Mouse (Mus musculus): ENCODE measurements around the gene Cdk2ap2. TPM values are rescaled to one million over a fixed set of nuclear protein-coding genes. Genes with fewer than 3 reads are reported as not detected.
"Not testable (repeated sequence)": the region's sequence is repeated elsewhere in the genome, so short reads cannot be mapped to it uniquely, and the experiment has no call there.

Cdk2ap2 gene
- 134 and 138 TPM in 2 replicates for polyA plus RNA-seq (2012; rRNA removed)

GRCm38 (mm10) chr19:4096642-4097440, at the start of gene Cdk2ap2:
Gene Cdk2ap2, plus strand, starts transcription at chr19:4097182.
- Histone ChIP-seq H3K27ac (ENCODE audit: insufficient read depth, low read depth, low read length) (peak within 1 kb of the TSS; percentile 88), H3K36me3 (ENCODE audit: control insufficient read depth, insufficient read depth, low read length) (no peaks in the 10 kb centered on the region), H3K4me1 (ENCODE audit: control insufficient read depth, insufficient read depth, low read length) (peaks cover 11% of the 10 kb centered on the region; the same call in 1 of the 2 replicates), H3K4me3 (ENCODE audit: insufficient read depth, low read depth, low read length) (peak within 1 kb of the TSS; percentile 64), H3K27me3 (replicated peaks; ENCODE audit: control insufficient read depth, insufficient read depth, low read length) (no peaks in the 10 kb centered on the region)
- 1% methylated on average over 65 of the region's 65 CpGs for WGBS
- peak; percentile 100 for DNase-seq
- TF ChIP-seq CTCF (conservative IDR thresholded peaks at IDR 0.05; ENCODE audit: insufficient read depth, insufficient read length, low read depth, low read length) (no peak), POLR2A (IDR thresholded peaks at IDR 0.05; ENCODE audit: low read depth, low read length) (peak; percentile 76)

- H3K27ac ChIP-seq (ENCODE audit: insufficient read depth, low read depth, low read length) = no peak overlapping the region
- H3K4me1 ChIP-seq (ENCODE audit: control insufficient read depth, insufficient read depth, low read length) = peaks cover 2% of the 10 kb centered on the region; the same call in 1 of the 2 replicates
- TF ChIP-seq CTCF (conservative IDR thresholded peaks at IDR 0.05; ENCODE audit: insufficient read depth, insufficient read length, low read depth, low read length) = peak; percentile 84
- TF ChIP-seq POLR2A (IDR thresholded peaks at IDR 0.05; ENCODE audit: low read depth, low read length) = no peak
- no peak overlapping the region for H3K4me3 ChIP-seq (ENCODE audit: insufficient read depth, low read depth, low read length)
- no peaks in the 10 kb centered on the region for H3K36me3 ChIP-seq (ENCODE audit: control insufficient read depth, insufficient read depth, low read length)
- 20% methylated on average over 4 of the region's 4 CpGs for WGBS
- H3K27me3 ChIP-seq (replicated peaks; ENCODE audit: control insufficient read depth, insufficient read depth, low read length) = no peaks in the 10 kb centered on the region
- DNase-seq = peak; percentile 88
Observed at GRCm38 (mm10) chr19:4047859-4048258, 49.1 kb upstream of the Cdk2ap2 start.

- not testable (repeated sequence) for H3K36me3 ChIP-seq (ENCODE audit: control insufficient read depth, insufficient read depth, low read length); H3K27ac ChIP-seq (ENCODE audit: insufficient read depth, low read depth, low read length); H3K27me3 ChIP-seq (replicated peaks; ENCODE audit: control insufficient read depth, insufficient read depth, low read length); H3K4me3 ChIP-seq (ENCODE audit: insufficient read depth, low read depth, low read length); DNase-seq; H3K4me1 ChIP-seq (ENCODE audit: control insufficient read depth, insufficient read depth, low read length)
- 77% methylated on average over 5 of the region's 5 CpGs for WGBS
- TF ChIP-seq CTCF (conservative IDR thresholded peaks at IDR 0.05; ENCODE audit: insufficient read depth, insufficient read length, low read depth, low read length) = peak; percentile 34; the same call in 1 of the 2 replicates
Observed at GRCm38 (mm10) chr19:4049069-4049468, 47.9 kb upstream of the Cdk2ap2 start.

GRCm38 (mm10) chr19:4051016-4051415, 46.0 kb upstream of the Cdk2ap2 start:
- 0 out of 2 replicates have a peak, but pooled peaks have one; percentile 9 for TF ChIP-seq CTCF (conservative IDR thresholded peaks at IDR 0.05; ENCODE audit: insufficient read depth, insufficient read length, low read depth, low read length)
- no peak for TF ChIP-seq POLR2A (IDR thresholded peaks at IDR 0.05; ENCODE audit: low read depth, low read length)
- Histone ChIP-seq H3K36me3 (ENCODE audit: control insufficient read depth, insufficient read depth, low read length) (no peaks in the 10 kb centered on the region), H3K4me1 (ENCODE audit: control insufficient read depth, insufficient read depth, low read length) (peaks cover 7% of the 10 kb centered on the region; the same call in 1 of the 2 replicates), H3K27me3 (replicated peaks; ENCODE audit: control insufficient read depth, insufficient read depth, low read length) (no peaks in the 10 kb centered on the region), H3K4me3 (ENCODE audit: insufficient read depth, low read depth, low read length) (no peak overlapping the region), H3K27ac (ENCODE audit: insufficient read depth, low read depth, low read length) (no peak overlapping the region)
- WGBS = 95% methylated on average over 5 of the region's 5 CpGs
- DNase-seq = no peak

GRCm38 (mm10) chr19:4051741-4052515, 45.1 kb upstream of the Cdk2ap2 start:
- 49% methylated on average over 10 of the region's 10 CpGs for WGBS
- TF ChIP-seq CTCF (conservative IDR thresholded peaks at IDR 0.05; ENCODE audit: insufficient read depth, insufficient read length, low read depth, low read length) (peak; percentile 74), POLR2A (IDR thresholded peaks at IDR 0.05; ENCODE audit: low read depth, low read length) (no peak)
- DNase-seq = peak; percentile 74

GRCm38 (mm10) chr19:4052516-4053030, 44.4 kb upstream of the Cdk2ap2 start:
- H3K36me3 ChIP-seq (ENCODE audit: control insufficient read depth, insufficient read depth, low read length) = no peaks in the 10 kb centered on the region
- no peak for DNase-seq
- peaks cover 12% of the 10 kb centered on the region; the same call in 1 of the 2 replicates for H3K4me1 ChIP-seq (ENCODE audit: control insufficient read depth, insufficient read depth, low read length)
- no peak for TF ChIP-seq CTCF (conservative IDR thresholded peaks at IDR 0.05; ENCODE audit: insufficient read depth, insufficient read length, low read depth, low read length)
- no peak for TF ChIP-seq POLR2A (IDR thresholded peaks at IDR 0.05; ENCODE audit: low read depth, low read length)
- no peaks in the 10 kb centered on the region for H3K27me3 ChIP-seq (replicated peaks; ENCODE audit: control insufficient read depth, insufficient read depth, low read length)
- 80% methylated on average over 5 of the region's 5 CpGs for WGBS
- no peak overlapping the region for H3K4me3 ChIP-seq (ENCODE audit: insufficient read depth, low read depth, low read length)
- H3K27ac ChIP-seq (ENCODE audit: insufficient read depth, low read depth, low read length) = no peak overlapping the region

More at GRCm38 (mm10) chr19:4051741-4052515, 45.1 kb upstream of the Cdk2ap2 start:
- Histone ChIP-seq H3K36me3 (ENCODE audit: control insufficient read depth, insufficient read depth, low read length) (no peaks in the 10 kb centered on the region), H3K27me3 (replicated peaks; ENCODE audit: control insufficient read depth, insufficient read depth, low read length) (no peaks in the 10 kb centered on the region), H3K4me3 (ENCODE audit: insufficient read depth, low read depth, low read length) (no peak overlapping the region), H3K4me1 (ENCODE audit: control insufficient read depth, insufficient read depth, low read length) (peaks cover 12% of the 10 kb centered on the region; the same call in 1 of the 2 replicates), H3K27ac (ENCODE audit: insufficient read depth, low read depth, low read length) (no peak overlapping the region)
